Mouse (Mus musculus) liver, adult 2 months (tissue): ENCODE results near the gene Psme3.

ENCODE experiments used
- CTCF ChIP-seq: fragments of 200-500 bp; IDR thresholded peaks from 2 replicates; pipeline ENCODE4 v1.5.1; 2011; ENCODE audit warnings: low read depth, low read length, control low read depth
- POLR2A ChIP-seq: fragments of 200-500 bp; IDR thresholded peaks from 2 replicates; pipeline ENCODE4 v1.6.1; 2011; ENCODE audit warnings: low read length, control low read depth; ENCODE audit not compliant: insufficient read depth; ENCODE audit errors: extremely low read depth

DNA sequence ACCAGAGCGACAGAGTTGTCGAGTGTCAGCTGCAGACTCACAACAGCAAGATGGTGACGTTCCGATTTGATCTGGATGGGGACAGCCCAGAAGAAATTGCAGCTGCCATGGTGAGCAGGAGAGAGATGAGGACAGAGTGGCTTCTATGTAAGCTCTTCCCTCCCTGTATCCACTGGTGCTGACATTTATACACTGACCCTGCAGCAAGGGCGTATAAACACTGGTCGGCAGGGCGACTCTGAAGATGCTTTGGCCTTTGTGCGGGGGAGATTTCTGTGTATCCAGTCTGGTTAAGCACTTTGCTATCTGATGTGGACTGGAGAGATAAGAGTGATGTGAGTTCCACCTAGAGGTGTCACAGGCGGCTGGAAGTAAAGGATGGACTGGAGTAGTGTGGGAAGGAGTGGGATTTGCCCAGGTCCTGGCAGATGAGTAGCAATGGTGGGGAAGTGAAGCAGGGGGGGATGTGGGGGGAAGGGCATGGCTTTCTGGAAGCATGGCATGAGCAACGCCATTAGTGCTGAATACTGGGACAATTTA is 46.4 kb upstream of the Psme3 start:
- no peak for TF ChIP-seq POLR2A
- no peak for TF ChIP-seq CTCF
